Mouse (Mus musculus): ENCODE measurements around the gene Snx18. TPM values are rescaled to one million over a fixed set of nuclear protein-coding genes. Genes with fewer than 3 reads are reported as not detected.

Snx18 gene
- polyA plus RNA-seq, 1 experiment, result 19.9 TPM

GRCm38 (mm10) chr13:113605693-113606092 lies 12.7 kb downstream of the Snx18 start:
- Histone ChIP-seq H3ac (ENCODE audit: control insufficient read depth, insufficient read length) (no peak overlapping the region), H3K79me2 (ENCODE audit: control insufficient read depth, insufficient read depth) (peaks cover 100% of the 10 kb centered on the region), H3K27me3 (ENCODE audit: control insufficient read depth, insufficient read depth, insufficient read length) (no peaks in the 10 kb centered on the region), H3K4me2 (ENCODE audit: low read depth) (no peak overlapping the region), H3K36me3 (ENCODE audit: control insufficient read depth, insufficient read depth) (peaks cover 22% of the 10 kb centered on the region), H3K4me3 (no peak overlapping the region)
- TF ChIP-seq SRF (IDR thresholded peaks at IDR 0.05; ENCODE audit: control insufficient read depth, insufficient read length, low read depth) (no peak), POLR2A (IDR thresholded peaks at IDR 0.05; ENCODE audit: insufficient read length, low read depth) (no peak), E2F4 (IDR thresholded peaks at IDR 0.05; ENCODE audit: insufficient read depth) (no peak), MYOD1 (IDR thresholded peaks at IDR 0.05; ENCODE audit: control insufficient read depth in 1 of 3, insufficient read length in 2 of 3, low read depth in 2 of 3) (no peak), CEBPB (IDR thresholded peaks at IDR 0.05; ENCODE audit: insufficient read depth, poor library complexity, severe bottlenecking) (no peak), REST (IDR thresholded peaks at IDR 0.05; ENCODE audit: insufficient read depth, insufficient read length) (no peak), MYOG (IDR thresholded peaks at IDR 0.05; ENCODE audit: control insufficient read depth in 1 of 3, insufficient read depth in 1 of 3, insufficient read length in 2 of 3, low read depth in 2 of 3) (no peak), TCF3 (IDR thresholded peaks at IDR 0.05; ENCODE audit: insufficient read length, low read depth) (no peak), TCF12 (IDR thresholded peaks at IDR 0.05; ENCODE audit: insufficient read depth, poor library complexity, severe bottlenecking) (no peak), USF1 (IDR thresholded peaks at IDR 0.05; ENCODE audit: low read depth) (no peak), POLR2AphosphoS2 (IDR thresholded peaks at IDR 0.05; ENCODE audit: insufficient read length, low read depth) (no peak)

DNA sequence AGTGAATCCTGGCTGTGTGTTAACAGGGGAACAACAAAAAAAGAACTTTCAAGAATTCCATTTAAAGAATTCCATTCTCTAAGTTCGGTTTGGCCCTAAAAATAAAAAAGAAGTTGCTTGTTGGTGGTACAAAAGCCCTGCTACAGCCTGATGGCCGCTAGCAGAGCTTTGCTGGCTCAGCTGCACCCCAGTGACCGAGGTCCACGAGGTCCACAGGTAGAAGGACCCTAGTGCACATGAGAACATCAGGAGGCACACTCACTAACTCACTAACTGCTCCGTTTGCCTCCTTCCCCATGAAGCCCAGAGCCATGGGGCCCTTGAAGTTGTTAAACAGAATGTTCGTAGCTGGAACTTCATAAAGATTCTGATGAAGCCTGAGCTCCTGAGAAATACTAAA lies 14.0 kb downstream of the Snx18 start:
- no peak overlapping the region for H3K4me2 ChIP-seq (ENCODE audit: low read depth)
- peaks cover 14% of the 10 kb centered on the region for H3K36me3 ChIP-seq (ENCODE audit: control insufficient read depth, insufficient read depth)
- no peaks in the 10 kb centered on the region for H3K27me3 ChIP-seq (ENCODE audit: control insufficient read depth, insufficient read depth, insufficient read length)
- TF ChIP-seq TCF12 (IDR thresholded peaks at IDR 0.05; ENCODE audit: insufficient read depth, poor library complexity, severe bottlenecking), result no peak
- TF ChIP-seq USF1 (IDR thresholded peaks at IDR 0.05; ENCODE audit: low read depth), result no peak
- TF ChIP-seq MYOD1 (IDR thresholded peaks at IDR 0.05; ENCODE audit: control insufficient read depth in 1 of 3, insufficient read length in 2 of 3, low read depth in 2 of 3), result no peak
- no peak for TF ChIP-seq MYOG (IDR thresholded peaks at IDR 0.05; ENCODE audit: control insufficient read depth in 1 of 3, insufficient read depth in 1 of 3, insufficient read length in 2 of 3, low read depth in 2 of 3)
- TF ChIP-seq CEBPB (IDR thresholded peaks at IDR 0.05; ENCODE audit: insufficient read depth, poor library complexity, severe bottlenecking), result no peak
- TF ChIP-seq E2F4 (IDR thresholded peaks at IDR 0.05; ENCODE audit: insufficient read depth), result no peak
- H3K79me2 ChIP-seq (ENCODE audit: control insufficient read depth, insufficient read depth), result peaks cover 100% of the 10 kb centered on the region
- H3K4me3 ChIP-seq, result no peak overlapping the region
- no peak overlapping the region for H3ac ChIP-seq (ENCODE audit: control insufficient read depth, insufficient read length)

DNA sequence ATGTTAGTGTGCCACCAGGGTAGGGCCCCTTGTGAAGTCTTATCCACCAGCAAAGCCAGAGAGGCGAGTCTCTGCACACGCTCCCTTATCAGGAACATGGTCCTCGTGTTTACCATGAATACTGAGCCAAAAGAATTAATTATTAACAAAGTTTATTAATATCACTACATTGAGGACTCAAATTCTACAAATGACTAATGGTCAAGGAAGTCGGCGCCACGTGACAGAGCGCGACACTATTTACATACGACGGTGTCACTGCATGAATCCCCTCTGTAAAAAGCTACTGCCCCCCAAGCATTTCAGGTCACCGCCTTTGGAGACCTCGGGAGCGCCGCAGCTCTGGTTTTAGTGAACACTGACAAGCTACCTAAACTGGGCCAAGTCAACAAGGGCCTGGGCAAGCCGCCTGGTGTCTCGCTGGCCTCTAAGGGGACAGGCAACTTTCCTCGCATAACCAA lies 15.5 kb downstream of the Snx18 start:
- TF ChIP-seq MYOD1 (IDR thresholded peaks at IDR 0.05; ENCODE audit: control insufficient read depth in 1 of 3, insufficient read length in 2 of 3, low read depth in 2 of 3), result no peak
- no peak for TF ChIP-seq E2F4 (IDR thresholded peaks at IDR 0.05; ENCODE audit: insufficient read depth)
- no peak for TF ChIP-seq POLR2A (IDR thresholded peaks at IDR 0.05; ENCODE audit: insufficient read length, low read depth)
- TF ChIP-seq POLR2AphosphoS2 (IDR thresholded peaks at IDR 0.05; ENCODE audit: insufficient read length, low read depth), result no peak
- TF ChIP-seq REST (IDR thresholded peaks at IDR 0.05; ENCODE audit: insufficient read depth, insufficient read length), result no peak
- no peak for TF ChIP-seq MAX (IDR thresholded peaks at IDR 0.05; ENCODE audit: low read depth)
- TF ChIP-seq CEBPB (IDR thresholded peaks at IDR 0.05; ENCODE audit: insufficient read depth, poor library complexity, severe bottlenecking), result no peak
- TF ChIP-seq USF1 (IDR thresholded peaks at IDR 0.05; ENCODE audit: low read depth), result no peak
- no peak for TF ChIP-seq MYOG (IDR thresholded peaks at IDR 0.05; ENCODE audit: control insufficient read depth in 1 of 3, insufficient read depth in 1 of 3, insufficient read length in 2 of 3, low read depth in 2 of 3)
- no peak for TF ChIP-seq SRF (IDR thresholded peaks at IDR 0.05; ENCODE audit: control insufficient read depth, insufficient read length, low read depth)
- TF ChIP-seq TCF12 (IDR thresholded peaks at IDR 0.05; ENCODE audit: insufficient read depth, poor library complexity, severe bottlenecking), result no peak
- TF ChIP-seq TCF3 (IDR thresholded peaks at IDR 0.05; ENCODE audit: insufficient read length, low read depth), result no peak
- Histone ChIP-seq H3K36me3 (ENCODE audit: control insufficient read depth, insufficient read depth) (peaks cover 12% of the 10 kb centered on the region), H3K27me3 (ENCODE audit: control insufficient read depth, insufficient read depth, insufficient read length) (no peaks in the 10 kb centered on the region), H3K4me3 (no peak overlapping the region), H3K4me2 (ENCODE audit: low read depth) (no peak overlapping the region), H3K79me2 (ENCODE audit: control insufficient read depth, insufficient read depth) (peaks cover 100% of the 10 kb centered on the region), H3ac (ENCODE audit: control insufficient read depth, insufficient read length) (no peak overlapping the region)

- H3K4me3 ChIP-seq, result no peak overlapping the region
- TF ChIP-seq MYOD1 (IDR thresholded peaks at IDR 0.05; ENCODE audit: control insufficient read depth in 1 of 3, insufficient read length in 2 of 3, low read depth in 2 of 3), result no peak
- no peak for TF ChIP-seq SRF (IDR thresholded peaks at IDR 0.05; ENCODE audit: control insufficient read depth, insufficient read length, low read depth)
- TF ChIP-seq MAX (IDR thresholded peaks at IDR 0.05; ENCODE audit: low read depth), result no peak
- TF ChIP-seq CEBPB (IDR thresholded peaks at IDR 0.05; ENCODE audit: insufficient read depth, poor library complexity, severe bottlenecking), result no peak
- no peak for TF ChIP-seq REST (IDR thresholded peaks at IDR 0.05; ENCODE audit: insufficient read depth, insufficient read length)
- TF ChIP-seq USF1 (IDR thresholded peaks at IDR 0.05; ENCODE audit: low read depth), result no peak
- TF ChIP-seq MYOG (IDR thresholded peaks at IDR 0.05; ENCODE audit: control insufficient read depth in 1 of 3, insufficient read depth in 1 of 3, insufficient read length in 2 of 3, low read depth in 2 of 3), result no peak
- no peak for TF ChIP-seq TCF12 (IDR thresholded peaks at IDR 0.05; ENCODE audit: insufficient read depth, poor library complexity, severe bottlenecking)
- TF ChIP-seq E2F4 (IDR thresholded peaks at IDR 0.05; ENCODE audit: insufficient read depth), result no peak
- TF ChIP-seq POLR2A (IDR thresholded peaks at IDR 0.05; ENCODE audit: insufficient read length, low read depth), result no peak
- TF ChIP-seq POLR2AphosphoS2 (IDR thresholded peaks at IDR 0.05; ENCODE audit: insufficient read length, low read depth), result no peak
- no peak for TF ChIP-seq TCF3 (IDR thresholded peaks at IDR 0.05; ENCODE audit: insufficient read length, low read depth)
- no peaks in the 10 kb centered on the region for H3K27me3 ChIP-seq (ENCODE audit: control insufficient read depth, insufficient read depth, insufficient read length)
- H3K36me3 ChIP-seq (ENCODE audit: control insufficient read depth, insufficient read depth), result peaks cover 12% of the 10 kb centered on the region
- no peak overlapping the region for H3ac ChIP-seq (ENCODE audit: control insufficient read depth, insufficient read length)
- H3K4me2 ChIP-seq (ENCODE audit: low read depth), result no peak overlapping the region
- H3K79me2 ChIP-seq (ENCODE audit: control insufficient read depth, insufficient read depth), result peaks cover 100% of the 10 kb centered on the region
Measured at GRCm38 (mm10) chr13:113601831-113602604, 16.3 kb downstream of the Snx18 start.
